Mouse (Mus musculus): ENCODE measurements around the gene Wipf2.

- TF ChIP-seq FLI1 (IDR thresholded peaks at IDR 0.05; ENCODE audit: low read length) (no peak), GATA1 (IDR thresholded peaks at IDR 0.05; ENCODE audit: borderline replicate concordance, low read length) (no peak)
Observed at GRCm38 (mm10) chr11:98827877-98828276, 35.6 kb upstream of the Wipf2 start.

Data from megakaryocyte, embryonic 14.5 days (primary cell).